Comparison of ENCODE assay signal across 11 mouse cellular contexts in the genomic region with DNA sequence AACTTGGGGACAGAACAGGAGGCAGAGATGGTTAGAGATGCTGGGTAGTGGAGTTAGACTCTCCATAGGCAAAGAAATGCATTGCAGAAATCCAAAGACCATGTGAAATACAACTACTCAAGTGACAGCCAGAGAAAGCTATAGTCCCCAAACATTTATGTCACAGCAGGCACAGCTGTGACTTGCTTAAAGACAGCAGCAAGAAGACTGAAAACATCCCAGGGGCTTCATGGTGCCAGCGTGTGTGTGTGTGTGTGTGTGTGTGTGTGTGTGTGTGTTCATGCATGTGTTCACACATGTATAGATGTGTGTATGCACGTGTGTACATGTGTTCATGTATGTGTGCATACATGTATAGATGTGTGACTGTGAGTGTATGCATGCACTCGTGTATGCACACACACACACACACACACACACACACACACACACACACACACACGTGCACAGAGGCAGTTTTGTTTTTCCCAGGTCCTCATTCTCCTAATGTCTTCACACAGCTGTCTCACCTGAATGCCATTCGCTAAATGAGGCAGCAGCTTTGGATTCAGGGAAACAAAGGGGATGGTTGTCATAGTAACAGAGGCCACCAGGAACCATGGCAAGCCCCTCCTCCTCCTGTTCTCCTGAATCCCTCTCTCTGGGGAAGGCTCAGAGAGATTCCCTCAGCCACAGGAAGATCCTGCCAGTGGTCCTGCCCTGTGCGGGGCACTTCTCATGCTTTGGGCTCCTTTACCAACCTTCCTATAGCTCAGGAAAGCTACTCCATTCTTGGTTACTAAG.
A peak's percentile ranks its signal among the peaks of the same experiment; 100 is the strongest.
DNase-seq lines count a peak whose midpoint lies in the region; ATAC-seq lines count a peak whose summit lies in the region.
"Had no signal": no experiment of that assay in that cellular context is flagged by ENCODE, and none has a peak within 500 bp of the region (broad histone marks: within the 10 kb centered on the region; RNA-seq: fewer than 3 reads in every experiment).

No protein-coding gene starts in this region.

- no peaks in the 10 kb centered on the region for H3K36me3 ChIP-seq in hindbrain, embryonic 10.5 days
- H3K36me3 ChIP-seq in midbrain, embryonic 12.5 days, result no peaks in the 10 kb centered on the region
- H3K36me3 ChIP-seq: heart, embryonic 15.5 days had no signal

- 0 out of 2 replicates have a peak, but pooled peaks cover 4% of the 10 kb centered on the region for H3K9me3 ChIP-seq in hindbrain, embryonic 10.5 days
- 0 out of 2 replicates have a peak, but pooled peaks cover 3% of the 10 kb centered on the region for H3K9me3 ChIP-seq in midbrain, embryonic 12.5 days
- H3K9me3 ChIP-seq: heart, embryonic 15.5 days had no signal

- peak; percentile 92 for DNase-seq in R1 (ENCODE audit: low read depth, low spot score)
- peak; percentile 88 for DNase-seq in embryo, embryonic 10 days (ENCODE audit: low spot score)
- DNase-seq in hindbrain, embryonic 10.5 days (ENCODE audit: low spot score), result peak; percentile 68
- no peak for DNase-seq in urinary bladder, postnatal 14 days (ENCODE audit: low spot score)
- DNase-seq in thymus, postnatal 14 days, result no peak
- no peak for DNase-seq in kidney, adult 9 months
- DNase-seq: layer of hippocampus, postnatal 36 days; lung, postnatal 4 days had no signal

- H3K27ac ChIP-seq in hindbrain, embryonic 10.5 days, result peak overlapping the region; percentile 78
- H3K27ac ChIP-seq in midbrain, embryonic 12.5 days (replicated peaks), result peak overlapping the region; percentile 84
- H3K27ac ChIP-seq: heart, embryonic 15.5 days had no signal

- H3K4me3 ChIP-seq in hindbrain, embryonic 10.5 days, result no peak overlapping the region
- no peak overlapping the region for H3K4me3 ChIP-seq in midbrain, embryonic 12.5 days
- H3K4me3 ChIP-seq: heart, embryonic 15.5 days had no signal

- no peak overlapping the region for H3K9ac ChIP-seq in midbrain, embryonic 12.5 days (replicated peaks)
- H3K9ac ChIP-seq: heart, embryonic 15.5 days had no signal

- H3K4me2 ChIP-seq in midbrain, embryonic 12.5 days (replicated peaks), result peak overlapping the region; percentile 1; the same call in 1 of the 2 replicates
- H3K4me2 ChIP-seq: heart, embryonic 15.5 days had no signal

- 27% methylated on average over 6 of the region's 6 CpGs for WGBS in hindbrain, embryonic 10.5 days
- 15% methylated on average over 5 of the region's 6 CpGs for WGBS in midbrain, embryonic 12.5 days

- H3K4me1 ChIP-seq in hindbrain, embryonic 10.5 days (replicated peaks), result peaks cover 21% of the 10 kb centered on the region
- peaks cover 18% of the 10 kb centered on the region for H3K4me1 ChIP-seq in midbrain, embryonic 12.5 days
- H3K4me1 ChIP-seq: heart, embryonic 15.5 days had no signal

- no peaks in the 10 kb centered on the region for H3K27me3 ChIP-seq in hindbrain, embryonic 10.5 days (ENCODE audit: insufficient read depth, poor library complexity, severe bottlenecking)
- no peaks in the 10 kb centered on the region for H3K27me3 ChIP-seq in midbrain, embryonic 12.5 days
- H3K27me3 ChIP-seq: heart, embryonic 15.5 days had no signal

- peak; percentile 94 for ATAC-seq in midbrain, embryonic 12.5 days (ENCODE audit: low FRiP score, low read depth)
- no peak for ATAC-seq in granulocyte monocyte progenitor cell, adult 5-6 weeks (replicated peaks; ENCODE audit: poor library complexity, severe bottlenecking)

Comparison
In these comparisons a context has a peak if more than half of its experiments do, and no peak if none do; other contexts are left out.
1. DNase-seq: peak in R1 (single experiment), embryo, embryonic 10 days (single experiment) and hindbrain, embryonic 10.5 days (single experiment); none in urinary bladder, postnatal 14 days (single experiment), thymus, postnatal 14 days (single experiment) and kidney, adult 9 months (single experiment).